Mouse (Mus musculus) 3T3-L1 (cell line): ENCODE measurements at regions not wholly inside any gene's neighbourhood (a gene's known extent, or its start where the extent isn't known, plus 50 kb on each side); places are given as distances from the start of the nearest gene placed in this dataset.

Experiments used
- DNase-seq: peaks from one replicate; pipeline ENCODE4 v3.0.0-alpha.2; 2015; ENCODE audit warnings: low read depth, low spot score

- no peak for DNase-seq
Observed at GRCm38 (mm10) chr4:72481748-72482147, 281.0 kb upstream of the Tle1 start.

DNA sequence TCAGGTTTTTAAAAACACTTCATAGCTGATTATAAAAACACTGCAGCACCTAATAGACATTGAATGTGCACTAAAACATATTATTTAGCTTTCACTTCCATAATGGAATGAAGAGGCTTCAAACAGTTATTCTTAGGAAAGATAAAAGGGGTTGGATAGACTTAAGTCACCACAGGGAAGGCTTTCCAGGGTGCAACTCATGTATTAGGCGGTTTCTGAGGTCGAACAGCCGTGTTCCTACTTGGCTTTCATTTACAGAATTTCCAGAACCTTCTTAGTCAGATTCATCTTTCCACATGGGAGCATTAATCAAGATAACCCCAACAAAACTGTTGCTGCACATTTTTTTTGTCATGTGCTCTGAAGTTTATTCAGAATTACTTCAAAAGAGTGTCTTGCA lies 279.8 kb upstream of the Tle1 start:
- DNase-seq = no peak

DNA sequence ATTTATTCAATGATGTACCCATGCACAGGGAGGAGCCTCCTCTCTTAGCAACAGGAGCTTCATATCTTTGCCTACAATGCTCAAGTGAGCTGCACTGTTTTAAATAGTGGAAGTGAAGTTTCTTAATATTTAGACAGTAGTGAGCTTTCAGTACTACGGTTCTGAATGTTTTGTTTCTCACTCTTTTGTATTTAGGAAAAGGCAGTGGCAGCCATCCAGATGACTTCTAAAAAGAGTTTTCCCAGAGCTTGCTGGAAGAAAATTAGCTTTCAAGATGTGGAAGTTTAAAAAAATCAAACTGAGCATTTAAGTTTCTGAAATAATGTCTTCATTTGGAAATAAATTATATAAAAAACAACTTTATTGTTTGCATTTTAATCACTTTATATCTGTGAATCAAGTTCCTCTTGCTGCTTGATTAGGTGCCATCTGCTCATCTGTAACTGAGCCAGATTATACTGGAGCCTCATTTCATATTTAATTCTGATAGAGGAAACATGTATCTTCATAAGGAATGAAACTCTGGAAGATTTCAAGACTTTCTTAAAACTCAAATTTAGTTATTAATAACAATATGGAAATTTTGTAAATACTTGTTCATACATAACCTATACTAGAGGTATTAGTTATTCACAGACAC lies 268.6 kb upstream of the Tle1 start:
- DNase-seq = no peak

DNA sequence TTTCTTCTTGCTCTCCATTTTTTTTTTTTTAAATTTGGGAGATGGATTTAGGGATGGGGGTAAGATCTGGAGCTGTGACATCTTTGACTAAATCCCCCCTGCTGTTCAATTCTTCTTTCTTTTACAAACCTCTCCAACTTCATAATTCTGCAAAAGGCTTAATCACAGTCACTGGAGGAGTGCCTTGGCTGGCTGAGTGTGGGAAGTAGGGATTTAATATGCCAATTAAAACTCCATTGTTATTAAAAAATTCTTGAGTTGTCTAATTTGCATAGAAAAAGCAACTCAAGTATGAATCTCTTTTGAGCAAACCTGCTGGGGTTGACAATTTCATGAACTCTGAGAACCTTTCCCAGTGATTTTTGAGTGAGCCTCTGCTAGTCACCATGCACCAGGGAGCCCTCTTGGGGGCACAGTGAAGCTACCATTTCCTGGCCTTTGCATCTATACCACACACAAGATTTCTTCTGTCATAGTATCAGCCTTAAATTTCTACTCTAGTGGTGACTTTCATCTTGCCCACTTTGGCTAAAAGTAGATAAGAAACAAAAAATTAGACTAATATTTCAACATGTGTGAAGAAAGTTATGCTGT lies 243.6 kb upstream of the Tle1 start:
- DNase-seq = no peak

DNA sequence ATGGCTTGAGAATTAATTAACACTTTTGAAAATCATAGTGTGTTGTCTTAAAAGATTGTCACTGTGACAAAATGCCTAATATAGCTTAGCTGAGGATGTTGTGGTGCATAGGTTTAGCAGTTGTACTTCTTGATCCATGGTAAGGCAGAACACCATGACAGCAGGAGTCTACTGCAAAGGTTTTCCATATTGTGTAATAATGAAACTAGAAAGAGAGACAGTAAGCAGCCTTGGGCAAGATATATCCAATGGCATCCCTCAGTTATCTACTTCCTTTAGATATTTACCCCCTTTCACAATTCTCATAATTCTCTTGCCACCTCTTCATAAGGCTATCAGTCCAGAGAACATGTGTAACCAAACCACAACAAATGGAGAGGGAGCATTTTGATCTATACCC lies 236.6 kb upstream of the Tle1 start:
- DNase-seq = no peak

GRCm38 (mm10) chr4:72425316-72425715 lies 224.6 kb upstream of the Tle1 start:
- no peak for DNase-seq

DNA sequence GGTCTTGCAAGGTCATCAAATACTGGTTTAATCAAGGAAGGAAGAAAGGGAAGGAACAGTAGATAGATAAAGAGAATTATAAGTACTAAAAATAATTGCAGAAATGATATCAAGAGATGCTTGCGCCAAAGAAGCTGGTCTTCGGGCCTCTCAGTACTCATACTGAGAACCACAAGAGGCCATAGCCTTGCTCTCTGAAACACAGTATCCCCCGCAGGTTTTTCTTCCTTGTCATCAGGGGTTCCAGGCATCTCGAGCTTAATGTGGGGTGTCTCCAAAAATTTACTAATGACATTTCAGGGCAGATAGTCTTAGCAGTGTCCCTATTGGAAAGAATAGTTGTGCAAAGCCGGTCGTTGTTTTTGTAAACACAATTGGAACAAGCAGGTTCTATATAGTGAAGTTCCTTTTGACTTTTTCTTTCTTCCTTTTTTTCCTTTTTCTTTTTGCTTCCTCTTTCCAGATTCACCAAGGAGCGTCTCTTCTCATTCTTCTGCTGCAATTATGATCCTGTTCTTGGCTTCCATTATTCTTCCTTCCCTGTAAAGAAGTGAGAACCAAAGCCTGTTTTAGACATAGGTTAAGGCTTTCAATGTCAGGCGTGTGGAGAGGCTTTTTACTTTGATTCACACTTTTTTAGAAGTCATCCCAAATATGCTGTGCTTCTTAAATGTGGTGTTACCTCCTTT lies 211.5 kb upstream of the Tle1 start:
- no peak for DNase-seq

- DNase-seq = no peak
Observed at GRCm38 (mm10) chr4:72411343-72411742, 210.6 kb upstream of the Tle1 start.

DNA sequence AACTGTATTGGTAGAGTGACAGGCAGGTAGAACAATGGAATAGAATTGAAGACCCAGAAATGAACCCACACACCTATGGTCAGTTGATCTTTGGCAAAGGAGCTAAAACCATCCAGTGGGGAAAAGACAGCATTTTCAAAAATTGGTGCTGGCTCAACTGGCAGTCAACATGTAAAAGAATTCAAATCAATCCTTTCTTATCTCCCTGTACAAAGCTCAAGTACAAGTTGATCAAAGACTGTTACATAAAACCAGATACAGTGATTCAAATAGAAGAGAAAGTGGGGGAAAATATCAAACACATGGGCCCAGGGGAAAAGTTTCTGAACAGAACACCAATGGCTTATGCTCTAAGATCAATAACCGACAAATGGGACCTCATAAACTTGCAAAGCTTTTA lies 200.0 kb upstream of the Tle1 start:
- no peak for DNase-seq

DNA sequence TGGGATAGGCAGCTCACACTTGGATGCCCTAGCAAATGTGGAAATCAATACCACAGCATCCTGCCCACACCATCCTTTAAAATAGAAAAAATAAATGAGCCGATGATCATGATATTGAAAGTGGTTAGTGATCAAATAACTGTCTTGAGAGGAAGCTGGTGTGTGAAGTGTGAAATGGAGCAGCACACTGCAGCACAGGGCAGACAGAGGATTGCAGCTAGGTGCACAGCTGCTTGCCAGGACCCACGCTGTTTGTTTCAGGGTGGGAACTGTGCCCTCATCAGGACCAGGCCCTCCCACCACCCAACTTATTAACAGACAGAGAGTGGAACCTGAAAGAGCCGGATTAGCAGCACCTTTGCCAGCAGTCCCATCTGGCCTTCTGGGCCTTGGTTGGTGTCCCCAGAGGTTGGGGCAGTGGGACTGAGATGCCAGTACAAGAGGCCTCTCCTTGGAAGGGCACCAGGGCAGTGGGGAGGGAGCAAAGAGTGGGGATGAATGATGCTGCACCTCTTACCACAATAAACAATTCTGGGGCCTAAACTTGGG lies 191.2 kb upstream of the Tle1 start:
- DNase-seq = no peak

DNA sequence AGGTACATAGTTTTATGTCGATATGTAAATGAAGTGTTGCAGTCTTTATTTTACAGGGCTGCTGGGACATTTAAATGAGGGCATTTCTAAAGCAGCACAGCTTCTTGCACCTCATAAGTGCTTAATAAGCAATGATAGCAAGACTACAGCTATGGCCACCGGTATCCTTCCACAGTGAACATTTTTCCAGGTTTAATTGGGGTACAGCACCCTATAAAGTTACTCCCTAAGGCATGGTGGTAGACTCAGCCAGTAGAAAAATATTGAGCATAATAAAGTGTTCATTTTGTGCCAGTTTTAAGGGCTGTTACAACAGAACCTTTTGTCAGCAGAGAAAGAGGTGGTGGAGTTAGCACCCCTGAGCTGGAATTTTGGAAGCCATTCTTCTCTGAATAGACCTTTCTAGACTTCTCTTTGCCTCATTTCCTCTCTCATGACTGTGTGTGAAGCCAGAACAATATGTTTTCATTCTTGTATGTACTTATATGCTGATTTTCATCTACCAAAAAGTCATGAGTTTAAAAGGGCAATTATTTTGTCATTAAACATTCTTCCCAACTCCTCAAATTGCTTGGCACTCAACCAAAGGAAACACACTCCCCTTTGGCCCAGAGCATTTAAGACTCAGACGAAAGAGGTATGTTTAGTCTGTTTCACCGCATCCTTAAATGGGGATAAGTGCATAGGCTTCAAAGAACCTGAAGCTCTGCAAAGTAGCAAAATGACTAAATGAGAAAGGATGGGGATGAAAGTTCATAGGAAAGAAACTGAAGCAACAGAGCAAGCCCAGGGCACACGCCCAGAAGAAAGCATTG lies 189.3 kb upstream of the Tle1 start:
- DNase-seq = no peak

DNA sequence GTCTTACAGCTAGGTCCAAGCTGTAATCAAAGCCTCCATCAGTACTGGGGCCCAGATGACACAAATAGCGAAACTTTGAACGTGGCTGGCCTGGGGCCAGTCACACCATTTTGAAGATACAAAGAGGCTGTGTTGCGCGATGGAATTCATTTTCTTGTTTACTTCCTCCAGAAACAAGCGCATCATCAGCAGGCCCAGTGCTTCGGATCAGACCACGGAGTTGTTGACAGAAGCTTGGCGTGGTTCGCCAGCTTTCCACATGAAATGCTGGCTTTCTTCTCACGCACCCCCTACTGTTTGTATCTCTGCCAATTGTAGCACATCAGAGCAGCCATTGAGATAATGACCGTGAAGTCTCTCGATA lies 184.2 kb upstream of the Tle1 start:
- peak; percentile 32 for DNase-seq

- DNase-seq = no peak
Observed at GRCm38 (mm10) chr4:72384259-72384900, 183.7 kb upstream of the Tle1 start.

DNA sequence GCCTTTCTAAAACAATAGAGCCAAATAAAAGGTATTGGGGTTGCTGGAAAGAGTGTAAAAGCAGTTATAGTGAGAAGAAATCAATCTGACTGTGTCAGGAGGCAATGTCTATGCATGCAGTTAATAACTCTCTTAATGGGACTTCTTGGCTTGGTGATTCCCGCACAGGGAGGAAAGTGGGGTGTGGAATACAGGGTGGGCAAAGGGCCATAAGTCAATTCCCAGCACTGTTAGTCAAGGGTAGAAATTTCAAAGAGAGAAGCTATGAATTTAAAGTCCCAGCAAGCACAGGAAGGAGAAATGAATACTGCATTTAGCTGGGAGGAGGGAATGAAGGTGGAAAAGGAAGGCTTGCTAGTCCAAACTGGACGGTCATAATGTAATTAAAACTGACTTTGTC lies 183.0 kb upstream of the Tle1 start:
- no peak for DNase-seq

DNA sequence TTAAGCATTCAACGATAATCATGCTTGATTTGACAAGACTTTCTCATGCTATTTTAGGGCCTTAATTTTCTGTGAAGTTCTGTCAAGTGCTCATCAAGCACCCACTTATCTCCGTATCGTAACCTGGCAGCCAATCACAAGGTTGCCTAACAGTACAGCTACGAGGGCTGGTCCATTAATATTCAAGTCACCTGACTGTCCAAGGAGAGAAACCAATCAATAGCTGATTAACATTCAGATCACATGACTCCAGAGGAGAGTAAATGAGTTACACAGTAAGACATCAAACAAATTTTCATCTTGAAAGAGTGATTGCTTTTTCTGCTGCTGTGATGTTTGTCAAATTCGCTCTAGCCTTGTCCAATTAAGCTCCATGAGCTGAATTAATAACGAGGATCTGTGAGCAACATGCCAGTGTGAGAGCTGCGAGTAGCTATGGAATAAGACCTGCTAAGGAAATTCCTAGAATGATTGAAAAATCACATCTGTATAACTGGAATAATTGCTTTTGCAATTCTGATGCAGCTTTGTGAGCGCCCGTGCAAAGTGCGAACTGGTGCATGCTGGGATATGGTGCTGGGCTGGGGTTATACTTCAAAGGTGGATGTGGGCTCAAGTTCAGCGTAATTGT lies 181.9 kb upstream of the Tle1 start:
- DNase-seq = no peak

GRCm38 (mm10) chr4:72381742-72382141 lies 181.0 kb upstream of the Tle1 start:
- DNase-seq = no peak

DNA sequence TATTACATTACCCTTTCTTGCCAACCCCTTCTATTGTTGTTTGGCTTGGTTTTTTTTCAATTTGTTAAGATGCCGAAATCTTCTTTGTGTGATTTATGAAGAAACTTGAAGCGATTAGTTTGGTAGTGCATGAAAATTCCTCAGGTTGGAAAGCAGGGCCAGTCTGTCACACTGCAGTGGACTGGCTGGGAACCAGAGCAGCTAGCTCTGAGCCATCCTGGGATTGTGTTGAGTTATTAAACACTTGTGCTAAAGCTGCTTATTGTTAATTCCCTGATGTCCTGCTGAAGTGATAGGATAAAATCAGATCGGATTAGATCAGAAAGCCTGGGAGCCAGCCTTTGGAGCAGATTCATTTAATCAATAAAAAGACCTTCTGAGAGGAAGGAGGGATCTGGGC lies 180.4 kb upstream of the Tle1 start:
- no peak for DNase-seq

DNA sequence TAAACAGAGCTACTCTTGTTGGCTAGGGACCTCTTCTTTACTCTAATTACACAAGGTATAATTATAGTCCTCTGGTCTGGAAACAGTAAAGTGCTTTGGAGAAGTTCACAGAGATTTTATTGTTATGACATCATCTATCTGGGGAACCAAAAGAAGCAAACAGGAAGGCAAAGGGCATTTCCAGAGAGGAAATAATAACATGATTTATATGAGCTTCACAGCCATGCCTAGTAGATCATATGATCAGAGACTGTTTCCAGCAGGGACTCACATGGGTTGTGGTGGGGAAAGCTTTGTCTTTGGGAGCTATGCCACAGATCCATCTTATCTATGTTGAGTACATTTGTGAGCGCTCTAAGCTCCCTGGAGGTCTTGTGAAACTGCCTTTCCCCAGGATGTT lies 178.8 kb upstream of the Tle1 start:
- DNase-seq = peak; percentile 5

- peak; percentile 2 for DNase-seq
Observed at GRCm38 (mm10) chr4:72379011-72379410, 178.3 kb upstream of the Tle1 start.

GRCm38 (mm10) chr4:72377520-72377919 lies 176.8 kb upstream of the Tle1 start:
- DNase-seq = no peak

DNA sequence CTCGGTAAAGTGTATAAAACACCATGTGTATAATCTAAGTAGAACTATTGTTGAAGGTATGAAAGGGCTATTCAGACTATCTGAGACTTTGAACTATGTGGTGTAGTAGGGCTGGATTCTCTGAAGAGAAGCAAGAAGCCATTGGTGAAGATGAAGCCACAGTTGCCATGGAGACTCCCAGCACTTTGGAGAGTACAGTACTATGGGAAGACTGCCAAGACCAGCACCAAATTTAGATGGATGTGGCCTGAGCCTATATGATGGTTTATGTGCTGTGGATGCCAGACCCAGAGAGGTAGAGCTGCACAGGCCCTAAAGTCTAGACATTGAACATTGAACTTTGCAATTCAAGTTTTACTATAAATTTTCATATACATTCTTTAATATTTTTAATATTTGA lies 151.3 kb upstream of the Tle1 start:
- DNase-seq = no peak
